28 mouse cellular contexts compared by ENCODE assay signal in the genomic region with DNA sequence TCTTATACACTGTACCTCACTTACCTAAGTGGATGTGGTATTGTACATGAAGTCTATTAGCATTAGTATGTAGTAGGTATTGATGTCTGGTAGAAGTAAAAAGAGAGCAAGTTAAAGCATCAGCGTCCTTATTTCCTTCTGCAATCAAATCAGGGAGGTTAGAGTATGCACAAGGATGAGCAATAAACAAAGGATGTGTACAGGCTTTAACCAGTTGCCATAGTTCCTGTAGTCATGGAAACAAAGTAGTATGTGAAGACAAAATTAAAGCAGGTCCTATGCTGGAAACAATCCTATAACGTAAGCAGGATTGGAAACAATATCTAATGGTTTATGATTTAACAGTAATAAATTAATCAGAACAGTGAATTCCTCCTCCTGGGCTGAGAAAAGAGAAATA.
DNase-seq lines count a peak whose midpoint lies in the region; ATAC-seq and TF ChIP-seq lines count a peak whose summit lies in the region.
"Had no signal": no experiment of that assay in that cellular context is flagged by ENCODE, and none has a peak within 500 bp of the region (broad histone marks: within the 10 kb centered on the region; RNA-seq: fewer than 3 reads in every experiment).

No protein-coding gene starts in this region.

- TF ChIP-seq CTCF in forebrain, postnatal 0 days (IDR thresholded peaks at IDR 0.05; ENCODE audit: low read depth): no peak

- H3K27me3 ChIP-seq in forebrain, postnatal 0 days (ENCODE audit: insufficient read depth, low read length): no peaks in the 10 kb centered on the region
- no peaks in the 10 kb centered on the region for H3K27me3 ChIP-seq in forebrain, embryonic 11.5 days (ENCODE audit: control insufficient read depth, insufficient read depth, low read length)
- H3K27me3 ChIP-seq in midbrain, embryonic 14.5 days (ENCODE audit: control insufficient read depth, insufficient read depth, low read length): no peaks in the 10 kb centered on the region
- H3K27me3 ChIP-seq in midbrain, embryonic 13.5 days: no peaks in the 10 kb centered on the region
- H3K27me3 ChIP-seq: limb, embryonic 15.5 days; liver, embryonic 13.5 days had no signal

- peak; percentile 87 for ATAC-seq in forebrain, postnatal 0 days
- ATAC-seq in forebrain, embryonic 11.5 days (replicated peaks; ENCODE audit: low FRiP score): no peak
- no peak for ATAC-seq in midbrain, embryonic 14.5 days (ENCODE audit: low FRiP score, low TSS enrichment)
- no peak for ATAC-seq in midbrain, embryonic 13.5 days
- ATAC-seq: activated CD4-positive, CD25-positive, alpha-beta regulatory T cell, adult 4 months; CD4-positive, CD25-positive, alpha-beta regulatory T cell, adult 4 months; intestine, postnatal 0 days had no signal

- H3K27ac ChIP-seq in forebrain, postnatal 0 days (ENCODE audit: low read depth, low read length): no peak overlapping the region
- no peak overlapping the region for H3K27ac ChIP-seq in forebrain, embryonic 11.5 days (ENCODE audit: low read depth, low read length)
- no peak overlapping the region for H3K27ac ChIP-seq in midbrain, embryonic 14.5 days (replicated peaks; ENCODE audit: low read depth, low read length)
- H3K27ac ChIP-seq in midbrain, embryonic 13.5 days: no peak overlapping the region
- H3K27ac ChIP-seq: limb, embryonic 10.5 days; limb, embryonic 15.5 days; liver, embryonic 13.5 days; macrophage had no signal

- no peak overlapping the region for H3K9ac ChIP-seq in forebrain, postnatal 0 days
- H3K9ac ChIP-seq in forebrain, embryonic 11.5 days (ENCODE audit: low read length): no peak overlapping the region
- no peak overlapping the region for H3K9ac ChIP-seq in midbrain, embryonic 14.5 days (replicated peaks; ENCODE audit: low read length)
- no peak overlapping the region for H3K9ac ChIP-seq in midbrain, embryonic 13.5 days (replicated peaks)
- H3K9ac ChIP-seq: limb, embryonic 15.5 days; liver, embryonic 13.5 days had no signal

- H3K36me3 ChIP-seq in forebrain, postnatal 0 days (ENCODE audit: insufficient read depth): no peaks in the 10 kb centered on the region
- no peaks in the 10 kb centered on the region for H3K36me3 ChIP-seq in forebrain, embryonic 11.5 days (ENCODE audit: control insufficient read depth, insufficient read depth, low read length)
- no peaks in the 10 kb centered on the region for H3K36me3 ChIP-seq in midbrain, embryonic 14.5 days (ENCODE audit: control insufficient read depth, insufficient read depth, low read length)
- no peaks in the 10 kb centered on the region for H3K36me3 ChIP-seq in midbrain, embryonic 13.5 days
- H3K36me3 ChIP-seq: limb, embryonic 10.5 days; limb, embryonic 15.5 days; liver, embryonic 13.5 days had no signal

- H3K4me1 ChIP-seq in forebrain, postnatal 0 days (ENCODE audit: insufficient read depth): no peaks in the 10 kb centered on the region
- no peaks in the 10 kb centered on the region for H3K4me1 ChIP-seq in forebrain, embryonic 11.5 days (replicated peaks; ENCODE audit: control insufficient read depth, insufficient read depth, low read length)
- no peaks in the 10 kb centered on the region for H3K4me1 ChIP-seq in midbrain, embryonic 14.5 days (ENCODE audit: control insufficient read depth, insufficient read depth, low read length)
- no peaks in the 10 kb centered on the region for H3K4me1 ChIP-seq in midbrain, embryonic 13.5 days (replicated peaks)
- H3K4me1 ChIP-seq: limb, embryonic 10.5 days; limb, embryonic 15.5 days; liver, embryonic 13.5 days had no signal

- no peak overlapping the region for H3K4me3 ChIP-seq in forebrain, postnatal 0 days (ENCODE audit: low read depth, low read length)
- H3K4me3 ChIP-seq in forebrain, embryonic 11.5 days (ENCODE audit: low read depth, low read length): no peak overlapping the region
- H3K4me3 ChIP-seq in midbrain, embryonic 14.5 days (replicated peaks; ENCODE audit: low read depth, low read length): no peak overlapping the region
- no peak overlapping the region for H3K4me3 ChIP-seq in midbrain, embryonic 13.5 days (replicated peaks)
- H3K4me3 ChIP-seq: erythroblast, embryonic 14.5 days; limb, embryonic 10.5 days; limb, embryonic 15.5 days; liver, embryonic 13.5 days had no signal

- peak; percentile 45 for DNase-seq in forebrain, postnatal 0 days
- no peak for DNase-seq in forebrain, embryonic 11.5 days (ENCODE audit: low spot score)
- DNase-seq in midbrain, embryonic 14.5 days: peak; percentile 50
- DNase-seq in R1 (ENCODE audit: low read depth, low spot score): peak; percentile 11
- peak; percentile 52 for DNase-seq in brain, embryonic 18.5 days (ENCODE audit: low read depth, low spot score)
- DNase-seq in cerebellum, adult 9-10 months: no peak
- DNase-seq: adrenal gland, adult 8-10 months; cerebellum, adult 11-12 months; cerebellum, postnatal 14 days; gastrocnemius, postnatal 14 days; heart, postnatal 14 days; kidney, adult 9 months; kidney, postnatal 10 days; liver, embryonic 13.5 days; lung, adult 2 months; lung, postnatal 10 days; right cerebral cortex, adult 18-20 months; spleen, adult 18-20 months; thymus, adult 2 months; thymus, postnatal 36 days had no signal

- WGBS in forebrain, postnatal 0 days: 34% methylated on average over 2 of the region's 2 CpGs
- WGBS in forebrain, embryonic 11.5 days: 75% methylated on average over 2 of the region's 2 CpGs
- WGBS in midbrain, embryonic 14.5 days: 41% methylated on average over 2 of the region's 2 CpGs
- WGBS in midbrain, embryonic 13.5 days: 47% methylated on average over 2 of the region's 2 CpGs

- H3K9me3 ChIP-seq in forebrain, postnatal 0 days (ENCODE audit: low read length): no peaks in the 10 kb centered on the region
- H3K9me3 ChIP-seq in forebrain, embryonic 11.5 days (ENCODE audit: control insufficient read depth, low read length): no peaks in the 10 kb centered on the region
- no peaks in the 10 kb centered on the region for H3K9me3 ChIP-seq in midbrain, embryonic 14.5 days (ENCODE audit: control insufficient read depth, low read length)
- no peaks in the 10 kb centered on the region for H3K9me3 ChIP-seq in midbrain, embryonic 13.5 days
- H3K9me3 ChIP-seq: limb, embryonic 10.5 days; limb, embryonic 15.5 days; liver, embryonic 13.5 days had no signal

- H3K4me2 ChIP-seq in forebrain, postnatal 0 days (ENCODE audit: low read depth): no peak overlapping the region
- no peak overlapping the region for H3K4me2 ChIP-seq in forebrain, embryonic 11.5 days (ENCODE audit: low read depth, low read length, severe bottlenecking)
- no peak overlapping the region for H3K4me2 ChIP-seq in midbrain, embryonic 14.5 days (ENCODE audit: low read length)
- H3K4me2 ChIP-seq in midbrain, embryonic 13.5 days (replicated peaks): no peak overlapping the region
- H3K4me2 ChIP-seq: limb, embryonic 15.5 days; liver, embryonic 13.5 days had no signal

Comparison
In these comparisons a context has a peak if more than half of its experiments do, and no peak if none do; other contexts are left out.
1. DNase-seq: peak in forebrain, postnatal 0 days (single experiment), midbrain, embryonic 14.5 days (single experiment), R1 (single experiment) and brain, embryonic 18.5 days (single experiment); none in forebrain, embryonic 11.5 days (single experiment) and cerebellum, adult 9-10 months (single experiment).